Mouse (Mus musculus) lung, adult 2 months (tissue): ENCODE results near the gene Fry. TPM values are rescaled to one million over a fixed set of nuclear protein-coding genes. Genes with fewer than 3 reads are reported as not detected.

Experiments used
- DNase-seq: peaks from one replicate; pipeline ENCODE4 v3.0.0; 2022
- H3K4me1 ChIP-seq: fragments of 200-500 bp; 2 replicates; pipeline ENCODE4 v1.6.1; 2011; ENCODE audit warnings: low read length; ENCODE audit not compliant: control insufficient read depth, insufficient read depth
- H3K4me3 ChIP-seq: fragments of 200-500 bp; replicated peaks from 2 replicates; pipeline ENCODE3; 2011; ENCODE audit warnings: low read depth, mild to moderate bottlenecking, control low read depth, low read length; ENCODE audit errors: extremely low read depth
- CTCF ChIP-seq: fragments of 200-500 bp; IDR thresholded peaks from 2 replicates; pipeline ENCODE4 v1.5.1; 2011; ENCODE audit warnings: mild to moderate bottlenecking, low read length, control low read depth; ENCODE audit not compliant: insufficient read depth
- POLR2A ChIP-seq: fragments of 200-500 bp; IDR thresholded peaks from 2 replicates; pipeline ENCODE4 v1.6.1; 2011; ENCODE audit warnings: low read depth, mild to moderate bottlenecking, control low read depth, low read length, borderline replicate concordance; ENCODE audit errors: extremely low read depth
- WGBS: fragments of 180-500 bp; shearing (Covaris S2); methylation state at CpG from one replicate; pipeline ENCODE4 v1.1.7; 2018; 5-methylcytosine and 5-hydroxymethylcytosine counted together
- polyA plus RNA-seq: library from polyadenylated mRNA; depleted of rRNA; stranded (reverse); fragments of >200 nt; gene quantifications from 2 replicates; pipeline ENCODE4 v1.2.3, GENCODE M21; 2012; rRNA removed

Gene Fry
- polyA plus RNA-seq, 1 experiment = 39.3 TPM

DNA sequence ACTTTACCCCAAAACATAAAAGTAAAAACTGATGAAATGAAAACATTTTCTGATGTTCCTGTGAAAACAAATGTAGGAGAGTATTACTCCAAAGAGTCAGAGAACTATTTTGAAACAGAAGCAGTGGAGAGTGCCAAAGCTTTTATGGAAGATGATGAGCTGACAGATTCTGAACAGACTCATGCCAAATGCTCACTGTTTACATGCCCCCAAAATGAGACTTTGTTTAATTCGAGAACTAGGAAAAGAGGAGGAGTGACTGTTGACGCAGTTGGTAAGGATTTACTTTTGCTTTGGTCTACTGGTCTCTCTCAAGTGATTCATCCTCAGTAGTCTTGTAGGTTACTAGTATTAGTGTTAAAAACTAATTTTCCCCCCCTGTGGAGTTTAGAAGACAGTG, 424.7 kb downstream of the Fry start:
- no peak overlapping the region for H3K4me3 ChIP-seq
- no peaks in the 10 kb centered on the region for H3K4me1 ChIP-seq
- no peak for DNase-seq
- TF ChIP-seq CTCF = no peak
- TF ChIP-seq POLR2A = no peak
- WGBS = 78% methylated on average over 2 of the region's 2 CpGs

Other genes with a start within 250 kb of the Fry start
- gene Rxfp2, start 100.0 kb upstream of the Fry start, polyA plus RNA-seq = 0.17 and 0.26 TPM in 2 replicates